Comparison of ENCODE assay signal across 22 mouse cellular contexts in the genomic region with DNA sequence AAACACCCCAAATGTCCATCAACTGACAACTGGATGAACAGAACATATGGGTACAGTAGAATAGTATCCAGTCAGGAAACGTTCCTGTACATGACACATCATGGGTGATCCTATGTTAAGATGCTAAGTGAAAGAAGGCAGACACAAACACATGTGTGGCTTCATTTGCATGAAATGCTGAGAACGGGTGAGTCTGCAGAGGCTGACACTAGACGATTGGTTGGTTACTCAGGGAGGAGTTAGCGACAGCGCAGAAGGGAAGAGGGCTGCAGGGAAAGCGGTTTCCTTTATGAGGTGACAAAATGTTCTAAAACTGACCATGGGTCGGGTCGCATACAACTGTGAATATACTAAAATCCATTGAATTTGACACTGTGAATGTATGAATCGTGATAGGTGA. TPM values are rescaled to one million over a fixed set of nuclear protein-coding genes. Genes with fewer than 3 reads are reported as not detected.
"Had no signal": no experiment of that assay in that cellular context is flagged by ENCODE, and none has a peak within 500 bp of the region (broad histone marks: within the 10 kb centered on the region; RNA-seq: fewer than 3 reads in every experiment).

No protein-coding gene starts in this region.

- H3K36me3 ChIP-seq: embryonic facial prominence, embryonic 10.5 days; embryonic facial prominence, embryonic 12.5 days; forebrain, embryonic 10.5 days; forebrain, embryonic 12.5 days; forebrain, embryonic 15.5 days had no signal

- H3K9me3 ChIP-seq: forebrain, embryonic 12.5 days; forebrain, embryonic 15.5 days had no signal

- H3K9ac ChIP-seq: embryonic facial prominence, embryonic 12.5 days; embryonic facial prominence, embryonic 13.5 days; embryonic facial prominence, embryonic 15.5 days; forebrain, embryonic 12.5 days; forebrain, embryonic 13.5 days; forebrain, embryonic 15.5 days; forebrain, postnatal 0 days had no signal

- H3K27ac ChIP-seq: embryonic facial prominence, embryonic 10.5 days; embryonic facial prominence, embryonic 12.5 days; embryonic facial prominence, embryonic 13.5 days; embryonic facial prominence, embryonic 15.5 days; forebrain, embryonic 10.5 days; forebrain, embryonic 12.5 days; forebrain, embryonic 13.5 days; forebrain, embryonic 15.5 days; gastrocnemius, adult 2 months; heart, adult 2 months; heart, embryonic 10.5 days had no signal

- DNase-seq: cerebellum, postnatal 14 days; embryo, embryonic 11 days; forebrain, postnatal 0 days; gastrocnemius, adult 2 months; gastrocnemius, postnatal 10 days; gastrocnemius, postnatal 14 days; gastrocnemius, postnatal 25 days; gastrocnemius, postnatal 36 days; heart, adult 18-20 months; heart, adult 2 months had no signal

- H3K4me2 ChIP-seq: embryonic facial prominence, embryonic 12.5 days; embryonic facial prominence, embryonic 13.5 days; embryonic facial prominence, embryonic 15.5 days; forebrain, embryonic 12.5 days; forebrain, embryonic 13.5 days; forebrain, embryonic 15.5 days had no signal

- H3K4me1 ChIP-seq: forebrain, embryonic 12.5 days had no signal

- H3K27me3 ChIP-seq: embryonic facial prominence, embryonic 12.5 days; embryonic facial prominence, embryonic 13.5 days; embryonic facial prominence, embryonic 15.5 days; forebrain, embryonic 13.5 days; forebrain, embryonic 15.5 days had no signal

- H3K4me3 ChIP-seq: embryonic facial prominence, embryonic 10.5 days; embryonic facial prominence, embryonic 12.5 days; embryonic facial prominence, embryonic 13.5 days; embryonic facial prominence, embryonic 15.5 days; erythroblast, embryonic 14.5 days; forebrain, embryonic 10.5 days; forebrain, embryonic 12.5 days; forebrain, embryonic 13.5 days; forebrain, embryonic 15.5 days; gastrocnemius, adult 2 months; heart, adult 2 months; heart, embryonic 10.5 days had no signal

RNA-seq across cellular contexts. Expression of a gene that starts 18.6 kb away (rescaled TPM):
- total RNA-seq: gastrocnemius, adult 18-20 months; gastrocnemius, adult 2 months; gastrocnemius, adult 8-10 months had no signal

RNA-seq across cellular contexts. Expression of a gene that starts 23.1 kb away (rescaled TPM):
- total RNA-seq: gastrocnemius, adult 18-20 months; gastrocnemius, adult 2 months; gastrocnemius, adult 8-10 months; gastrocnemius, postnatal 25 days; gastrocnemius, postnatal 36 days; heart, adult 18-20 months; heart, adult 2 months had no signal
